Mouse (Mus musculus): ENCODE results near the gene Pi4kb. TPM values are rescaled to one million over a fixed set of nuclear protein-coding genes. Genes with fewer than 3 reads are reported as not detected.
"Not testable (repeated sequence)": the region's sequence is repeated elsewhere in the genome, so short reads cannot be mapped to it uniquely, and the experiment has no call there.

Pi4kb gene
- polyA plus RNA-seq, 1 experiment: 68.9 TPM

GRCm38 (mm10) chr3:94937194-94937593 lies 37.3 kb upstream of the Pi4kb start:
- WGBS: 92% methylated on average over 7 of the region's 7 CpGs
- DNase-seq; H3K27ac ChIP-seq (ENCODE audit: insufficient read depth, low read length): not testable (repeated sequence)

GRCm38 (mm10) chr3:94940033-94940432 lies 34.5 kb upstream of the Pi4kb start:
- not testable (repeated sequence) for H3K27ac ChIP-seq (ENCODE audit: insufficient read depth, low read length); DNase-seq; H3K4me1 ChIP-seq (ENCODE audit: control insufficient read depth, insufficient read depth, low read length); H3K4me3 ChIP-seq (replicated peaks; ENCODE audit: insufficient read depth, low read depth, low read length); H3K27me3 ChIP-seq (ENCODE audit: control insufficient read depth, insufficient read depth, low read length)
- 22% methylated on average over 9 of the region's 9 CpGs for WGBS

More at GRCm38 (mm10) chr3:94937194-94937593, 37.3 kb upstream of the Pi4kb start:
- H3K4me1 ChIP-seq (ENCODE audit: control insufficient read depth, insufficient read depth, low read length); H3K4me3 ChIP-seq (replicated peaks; ENCODE audit: insufficient read depth, low read depth, low read length); H3K27me3 ChIP-seq (ENCODE audit: control insufficient read depth, insufficient read depth, low read length): not testable (repeated sequence)

DNA sequence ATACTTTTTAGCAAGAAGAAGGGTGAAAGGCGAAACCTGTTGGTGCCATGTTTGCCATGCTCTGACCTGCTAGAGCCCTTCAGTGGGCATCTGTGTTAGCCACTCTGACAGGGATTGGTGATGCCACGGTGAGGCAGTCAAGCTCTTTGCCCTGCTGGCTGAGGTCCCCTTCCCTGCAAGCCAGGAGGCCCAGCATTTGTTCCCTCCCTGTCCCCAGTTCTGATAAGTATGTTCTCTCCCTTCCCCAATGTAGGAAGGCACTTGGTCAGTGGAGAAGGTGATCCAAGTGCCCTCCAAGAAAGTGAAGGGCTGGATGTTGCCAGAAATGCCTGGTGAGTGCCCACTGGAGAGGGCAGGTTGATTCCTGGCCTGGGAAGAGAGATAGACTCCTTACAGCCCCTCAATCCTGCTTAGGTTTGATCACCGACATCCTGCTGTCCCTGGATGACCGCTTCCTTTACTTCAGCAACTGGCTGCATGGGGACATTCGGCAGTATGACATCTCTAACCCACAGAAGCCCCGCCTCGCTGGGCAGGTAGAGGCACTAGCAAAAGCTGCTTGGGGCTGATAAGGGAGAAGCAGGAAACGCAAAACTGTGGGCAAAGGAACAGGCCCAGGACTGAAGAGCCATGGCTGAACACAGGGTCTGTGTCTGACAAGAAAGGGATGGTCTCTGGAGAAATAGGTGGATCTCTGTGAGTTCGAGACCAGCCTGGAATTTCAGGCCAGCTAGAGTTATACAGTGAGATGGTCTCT lies 32.1 kb upstream of the Pi4kb start:
- not testable (repeated sequence) for H3K27me3 ChIP-seq (ENCODE audit: control insufficient read depth, insufficient read depth, low read length); H3K4me3 ChIP-seq (replicated peaks; ENCODE audit: insufficient read depth, low read depth, low read length); H3K27ac ChIP-seq (ENCODE audit: insufficient read depth, low read length); H3K4me1 ChIP-seq (ENCODE audit: control insufficient read depth, insufficient read depth, low read length); DNase-seq
- 86% methylated on average over 9 of the region's 9 CpGs for WGBS

GRCm38 (mm10) chr3:94943706-94944105 lies 30.8 kb upstream of the Pi4kb start:
- H3K4me1 ChIP-seq (ENCODE audit: control insufficient read depth, insufficient read depth, low read length); H3K4me3 ChIP-seq (replicated peaks; ENCODE audit: insufficient read depth, low read depth, low read length); H3K27ac ChIP-seq (ENCODE audit: insufficient read depth, low read length); H3K27me3 ChIP-seq (ENCODE audit: control insufficient read depth, insufficient read depth, low read length); DNase-seq: not testable (repeated sequence)
- WGBS: 24% methylated on average over 4 of the region's 4 CpGs

- TF ChIP-seq POLR2A (IDR thresholded peaks at IDR 0.05; ENCODE audit: borderline replicate concordance, insufficient read depth, low read length): no peak
- TF ChIP-seq CTCF (IDR thresholded peaks at IDR 0.05; ENCODE audit: borderline replicate concordance, insufficient read depth, low read depth, low read length): peak; percentile 38; the same call in 1 of the 2 replicates
- DNase-seq: no peak
- no peak overlapping the region for H3K4me3 ChIP-seq (replicated peaks; ENCODE audit: insufficient read depth, low read depth, low read length)
- WGBS: 76% methylated on average over 3 of the region's 3 CpGs
- H3K27me3 ChIP-seq (ENCODE audit: control insufficient read depth, insufficient read depth, low read length): no peaks in the 10 kb centered on the region
- H3K27ac ChIP-seq (ENCODE audit: insufficient read depth, low read length): no peak overlapping the region
- no peaks in the 10 kb centered on the region for H3K4me1 ChIP-seq (ENCODE audit: control insufficient read depth, insufficient read depth, low read length)
Observed at GRCm38 (mm10) chr3:94948066-94948614, 26.4 kb upstream of the Pi4kb start.

DNA sequence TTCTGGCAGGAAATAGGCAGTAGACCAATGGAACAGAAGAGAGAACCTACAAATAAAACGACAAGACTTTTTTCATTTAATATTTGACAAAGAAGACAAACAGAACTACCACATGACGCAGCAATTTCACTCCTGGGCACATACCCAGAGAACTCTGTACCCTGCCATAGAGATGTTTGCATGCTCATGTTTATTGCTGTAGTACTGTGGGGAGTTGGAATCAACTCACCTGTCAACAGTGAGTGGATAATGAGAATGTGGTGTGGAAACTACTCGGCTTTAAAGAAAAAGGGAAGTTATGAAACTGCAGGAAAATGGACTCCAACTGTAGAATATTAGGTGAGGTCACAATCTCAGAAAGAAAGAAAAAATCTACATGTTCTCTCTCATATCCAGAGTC lies 24.9 kb upstream of the Pi4kb start:
- no peak overlapping the region for H3K4me3 ChIP-seq (replicated peaks; ENCODE audit: insufficient read depth, low read depth, low read length)
- no peaks in the 10 kb centered on the region for H3K4me1 ChIP-seq (ENCODE audit: control insufficient read depth, insufficient read depth, low read length)
- 78% methylated on average over 3 of the region's 3 CpGs for WGBS
- no peak for TF ChIP-seq CTCF (IDR thresholded peaks at IDR 0.05; ENCODE audit: borderline replicate concordance, insufficient read depth, low read depth, low read length)
- no peak for TF ChIP-seq POLR2A (IDR thresholded peaks at IDR 0.05; ENCODE audit: borderline replicate concordance, insufficient read depth, low read length)
- DNase-seq: no peak
- H3K27me3 ChIP-seq (ENCODE audit: control insufficient read depth, insufficient read depth, low read length): no peaks in the 10 kb centered on the region
- no peak overlapping the region for H3K27ac ChIP-seq (ENCODE audit: insufficient read depth, low read length)

DNA sequence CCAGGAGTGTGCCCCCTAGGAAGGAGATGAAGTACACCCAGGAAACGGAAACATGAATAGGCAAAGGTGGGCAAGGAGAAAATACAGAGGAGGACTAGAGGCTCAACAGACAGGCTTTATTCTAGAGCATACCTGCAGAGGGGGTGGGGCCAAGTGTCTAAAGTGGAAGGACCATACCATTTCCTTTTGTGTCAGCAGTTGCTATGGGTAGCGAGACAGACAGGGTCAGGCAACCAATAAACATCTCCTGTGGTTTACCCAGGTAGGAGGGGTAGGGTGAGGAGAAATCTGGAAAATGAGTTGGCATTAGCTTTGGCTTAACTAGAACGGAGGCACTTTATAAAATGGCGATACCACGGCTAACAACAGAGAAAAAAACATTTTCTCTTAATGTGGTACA lies 21.7 kb upstream of the Pi4kb start:
- TF ChIP-seq CTCF (IDR thresholded peaks at IDR 0.05; ENCODE audit: borderline replicate concordance, insufficient read depth, low read depth, low read length): no peak
- TF ChIP-seq POLR2A (IDR thresholded peaks at IDR 0.05; ENCODE audit: borderline replicate concordance, insufficient read depth, low read length): no peak
- H3K27ac ChIP-seq (ENCODE audit: insufficient read depth, low read length): no peak overlapping the region
- no peaks in the 10 kb centered on the region for H3K27me3 ChIP-seq (ENCODE audit: control insufficient read depth, insufficient read depth, low read length)
- H3K4me3 ChIP-seq (replicated peaks; ENCODE audit: insufficient read depth, low read depth, low read length): no peak overlapping the region
- WGBS: 48% methylated on average over 5 of the region's 5 CpGs
- DNase-seq: peak; percentile 42 to 75
- peaks cover 8% of the 10 kb centered on the region for H3K4me1 ChIP-seq (ENCODE audit: control insufficient read depth, insufficient read depth, low read length)

GRCm38 (mm10) chr3:94953384-94953763 lies 21.2 kb upstream of the Pi4kb start:
- Histone ChIP-seq H3K27ac (ENCODE audit: insufficient read depth, low read length) (no peak overlapping the region), H3K4me3 (replicated peaks; ENCODE audit: insufficient read depth, low read depth, low read length) (peak overlapping the region; percentile 85), H3K27me3 (ENCODE audit: control insufficient read depth, insufficient read depth, low read length) (no peaks in the 10 kb centered on the region), H3K4me1 (ENCODE audit: control insufficient read depth, insufficient read depth, low read length) (peaks cover 8% of the 10 kb centered on the region)
- no peak for DNase-seq
- WGBS: 9% methylated on average over 9 of the region's 9 CpGs
- no peak for TF ChIP-seq POLR2A (IDR thresholded peaks at IDR 0.05; ENCODE audit: borderline replicate concordance, insufficient read depth, low read length)
- TF ChIP-seq CTCF (IDR thresholded peaks at IDR 0.05; ENCODE audit: borderline replicate concordance, insufficient read depth, low read depth, low read length): no peak
